Mouse (Mus musculus) Muller cell, postnatal 12 days (primary cell): ENCODE data around the gene Mtmr10.

Experiments
- DNase-seq: peaks from one replicate; pipeline ENCODE4 v3.0.0-alpha.2; 2015; ENCODE audit errors: inconsistent ontology term

Gene Mtmr10

GRCm38 (mm10) chr7:64287414-64288091 lies at the start of gene Mtmr10:
Gene Mtmr10 (plus strand): TSS chr7:64287653.
- peak; percentile 99 for DNase-seq

- no peak for DNase-seq
These were observed 49.7 kb upstream of the Mtmr10 start for GRCm38 (mm10) chr7:64237747-64238146.

GRCm38 (mm10) chr7:64238410-64239086 lies 48.9 kb upstream of the Mtmr10 start:
- no peak for DNase-seq

GRCm38 (mm10) chr7:64239138-64239805 lies 48.2 kb upstream of the Mtmr10 start:
- no peak for DNase-seq

- peak; percentile 99 for DNase-seq
These were observed 47.6 kb upstream of the Mtmr10 start for GRCm38 (mm10) chr7:64239806-64240315.

- DNase-seq: no peak
These were observed 45.0 kb upstream of the Mtmr10 start for GRCm38 (mm10) chr7:64242424-64242823.

- DNase-seq: no peak
These were observed 43.1 kb upstream of the Mtmr10 start for GRCm38 (mm10) chr7:64244371-64244770.

- DNase-seq: no peak
These were observed 40.7 kb upstream of the Mtmr10 start for GRCm38 (mm10) chr7:64246713-64247112.

GRCm38 (mm10) chr7:64248352-64248751 lies 39.1 kb upstream of the Mtmr10 start:
- DNase-seq: no peak

- peak; percentile 90 for DNase-seq
These were observed 37.7 kb upstream of the Mtmr10 start for GRCm38 (mm10) chr7:64249715-64250114.

GRCm38 (mm10) chr7:64250417-64250816 lies 37.0 kb upstream of the Mtmr10 start:
- no peak for DNase-seq

- peak; percentile 77 for DNase-seq
These were observed 33.7 kb upstream of the Mtmr10 start for GRCm38 (mm10) chr7:64253736-64254135.

- no peak for DNase-seq
These were observed 21.8 kb upstream of the Mtmr10 start for GRCm38 (mm10) chr7:64265502-64266279.

- DNase-seq: no peak
These were observed 20.9 kb upstream of the Mtmr10 start for GRCm38 (mm10) chr7:64266587-64266986.

- no peak for DNase-seq
These were observed 15.5 kb upstream of the Mtmr10 start for GRCm38 (mm10) chr7:64271926-64272325.

GRCm38 (mm10) chr7:64275518-64275917 lies 11.9 kb upstream of the Mtmr10 start:
- no peak for DNase-seq

GRCm38 (mm10) chr7:64276921-64277320 lies 10.5 kb upstream of the Mtmr10 start:
- peak; percentile 92 for DNase-seq

- DNase-seq: no peak
These were observed 8.9 kb upstream of the Mtmr10 start for GRCm38 (mm10) chr7:64278526-64278925.

- DNase-seq: no peak
These were observed 7.9 kb upstream of the Mtmr10 start for GRCm38 (mm10) chr7:64279548-64279947.

GRCm38 (mm10) chr7:64286566-64286965 lies 887 bp upstream of the Mtmr10 start:
- DNase-seq: no peak

- DNase-seq: no peak
These were observed 2.0 kb downstream of the Mtmr10 start for GRCm38 (mm10) chr7:64289416-64289815.

- no peak for DNase-seq
These were observed 3.0 kb downstream of the Mtmr10 start for GRCm38 (mm10) chr7:64290431-64290830.
